ENCODE assay signal across 16 mouse cellular contexts in genomic region chr6:143592490-143592889, GRCm38 (mm10).
DNase-seq lines count a peak whose midpoint lies in the region; ATAC-seq and TF ChIP-seq lines count a peak whose summit lies in the region.
"Had no signal": no experiment of that assay in that cellular context is flagged by ENCODE, and none has a peak within 500 bp of the region (broad histone marks: within the 10 kb centered on the region; RNA-seq: fewer than 3 reads in every experiment).

No protein-coding gene starts in this region.

- no peak overlapping the region for H3K4me2 ChIP-seq in midbrain, embryonic 14.5 days (ENCODE audit: low read length)
- H3K4me2 ChIP-seq in midbrain, embryonic 13.5 days (replicated peaks): no peak overlapping the region
- H3K4me2 ChIP-seq: liver, embryonic 15.5 days; neural tube, embryonic 15.5 days had no signal

- no peak overlapping the region for H3K9ac ChIP-seq in midbrain, embryonic 14.5 days (replicated peaks; ENCODE audit: low read length)
- H3K9ac ChIP-seq in midbrain, embryonic 13.5 days (replicated peaks): no peak overlapping the region
- no peak overlapping the region for H3K9ac ChIP-seq in MEL (ENCODE audit: control insufficient read depth, low read depth, low read length, poor library complexity, severe bottlenecking)
- H3K9ac ChIP-seq: liver, embryonic 15.5 days; neural tube, embryonic 15.5 days had no signal

- no peak overlapping the region for H3K27ac ChIP-seq in midbrain, embryonic 14.5 days (replicated peaks; ENCODE audit: low read depth, low read length)
- no peak overlapping the region for H3K27ac ChIP-seq in midbrain, embryonic 13.5 days
- no peak overlapping the region for H3K27ac ChIP-seq in MEL (ENCODE audit: control insufficient read depth, low read depth, low read length)
- H3K27ac ChIP-seq: embryonic facial prominence, embryonic 10.5 days; liver, embryonic 15.5 days; neural tube, embryonic 15.5 days had no signal

- TF ChIP-seq EP300 in MEL (IDR thresholded peaks at IDR 0.05; ENCODE audit: low read depth in 1 of 2, low read length in 2 of 2): no peak

- no peaks in the 10 kb centered on the region for H3K4me1 ChIP-seq in midbrain, embryonic 14.5 days (ENCODE audit: control insufficient read depth, insufficient read depth, low read length)
- no peaks in the 10 kb centered on the region for H3K4me1 ChIP-seq in midbrain, embryonic 13.5 days (replicated peaks)
- H3K4me1 ChIP-seq in MEL (ENCODE audit: control insufficient read depth in 1 of 2, insufficient read depth in 2 of 2, low read length in 2 of 2): no peaks in the 10 kb centered on the region
- H3K4me1 ChIP-seq: embryonic facial prominence, embryonic 10.5 days; liver, embryonic 15.5 days; neural tube, embryonic 15.5 days had no signal

- H3K4me3 ChIP-seq in midbrain, embryonic 14.5 days (replicated peaks; ENCODE audit: low read depth, low read length): no peak overlapping the region
- H3K4me3 ChIP-seq in midbrain, embryonic 13.5 days (replicated peaks): no peak overlapping the region
- H3K4me3 ChIP-seq in MEL (ENCODE audit: control insufficient read depth in 1 of 2, insufficient read depth in 1 of 2, low read depth in 2 of 2, low read length in 2 of 2): no peak overlapping the region
- H3K4me3 ChIP-seq: embryonic facial prominence, embryonic 10.5 days; liver, embryonic 15.5 days; neural tube, embryonic 15.5 days had no signal

- TF ChIP-seq POLR2A in MEL (IDR thresholded peaks at IDR 0.05; ENCODE audit: control insufficient read depth in 1 of 2, insufficient read depth in 1 of 2, low read depth in 1 of 2, low read length in 2 of 2, poor library complexity in 1 of 2): no peak

- no peaks in the 10 kb centered on the region for H3K9me3 ChIP-seq in midbrain, embryonic 14.5 days (ENCODE audit: control insufficient read depth, low read length)
- H3K9me3 ChIP-seq in midbrain, embryonic 13.5 days: no peaks in the 10 kb centered on the region
- no peaks in the 10 kb centered on the region for H3K9me3 ChIP-seq in MEL (replicated peaks; ENCODE audit: insufficient read depth, low read length)
- H3K9me3 ChIP-seq: embryonic facial prominence, embryonic 10.5 days; liver, embryonic 15.5 days; neural tube, embryonic 15.5 days had no signal

- DNase-seq in kidney, postnatal 10 days: peak; percentile 20
- no peak for DNase-seq in kidney, adult 9 months
- peak; percentile 31 for DNase-seq in midbrain, embryonic 14.5 days
- DNase-seq in MEL (ENCODE audit: low read depth, low spot score): peak; percentile 6
- DNase-seq in adrenal gland, adult 2 months: no peak
- DNase-seq: cerebellum, adult 8-10 months; heart, postnatal 10 days; right cerebral cortex, postnatal 14 days had no signal

- no peaks in the 10 kb centered on the region for H3K79me2 ChIP-seq in MEL (ENCODE audit: control insufficient read depth, insufficient read depth, low read length, poor library complexity)

- WGBS in midbrain, embryonic 14.5 days: 93% methylated on average over 3 of the region's 3 CpGs
- 89% methylated on average over 3 of the region's 3 CpGs for WGBS in midbrain, embryonic 13.5 days

- H3K36me3 ChIP-seq in midbrain, embryonic 14.5 days (ENCODE audit: control insufficient read depth, insufficient read depth, low read length): no peaks in the 10 kb centered on the region
- no peaks in the 10 kb centered on the region for H3K36me3 ChIP-seq in midbrain, embryonic 13.5 days
- no peaks in the 10 kb centered on the region for H3K36me3 ChIP-seq in MEL (ENCODE audit: control insufficient read depth in 1 of 2, insufficient read depth in 2 of 2, low read length in 2 of 2)
- H3K36me3 ChIP-seq: embryonic facial prominence, embryonic 10.5 days; liver, embryonic 15.5 days; neural tube, embryonic 15.5 days had no signal

- no peak for ATAC-seq in midbrain, embryonic 14.5 days (ENCODE audit: low FRiP score, low TSS enrichment)
- ATAC-seq in midbrain, embryonic 13.5 days: no peak
- ATAC-seq in megakaryocyte progenitor cell, adult 5-6 weeks (replicated peaks; ENCODE audit: poor library complexity): peak; percentile 46; the same call in 1 of the 2 replicates
- ATAC-seq: activated CD4-positive, CD25-positive, alpha-beta regulatory T cell, adult 4 months; inflammation-experienced regulatory T-cells, adult 6 months; midbrain, embryonic 16.5 days had no signal

- H3K27me3 ChIP-seq in midbrain, embryonic 14.5 days (ENCODE audit: control insufficient read depth, insufficient read depth, low read length): no peaks in the 10 kb centered on the region
- no peaks in the 10 kb centered on the region for H3K27me3 ChIP-seq in midbrain, embryonic 13.5 days
- H3K27me3 ChIP-seq in MEL (ENCODE audit: control insufficient read depth in 1 of 2, insufficient read depth in 2 of 2, low read length in 2 of 2): no peaks in the 10 kb centered on the region
- H3K27me3 ChIP-seq: liver, embryonic 15.5 days; neural tube, embryonic 15.5 days had no signal

- TF ChIP-seq RAD21 in MEL (IDR thresholded peaks at IDR 0.05; ENCODE audit: low read depth, low read length): no peak; the same call in 1 of the 2 replicates

- peak in 1 of 3 experiments; percentile 14; a peak in 1 of 6 replicates for TF ChIP-seq CTCF in MEL (IDR thresholded peaks at IDR 0.05 in 2 of 3, conservative IDR thresholded peaks at IDR 0.05 in 1 of 3; ENCODE audit: control insufficient read depth in 1 of 3, insufficient read depth in 1 of 3, low read depth in 2 of 3, low read length in 3 of 3, poor library complexity in 1 of 3, severe bottlenecking in 1 of 3)

TF ChIP-seq in MEL, 35 proteins besides CTCF, POLR2A, EP300 and RAD21:
- TF ChIP-seq MEF2A (IDR thresholded peaks at IDR 0.05; ENCODE audit: extremely low read depth, insufficient replicate concordance, low read depth, low read length, poor library complexity, severe bottlenecking): no peak
- TF ChIP-seq KAT2A (conservative IDR thresholded peaks at IDR 0.05; ENCODE audit: low read depth, low read length): no peak
- TF ChIP-seq USF2 (IDR thresholded peaks at IDR 0.05; ENCODE audit: borderline replicate concordance in 1 of 2, insufficient read depth in 1 of 2, low read depth in 1 of 2, low read length in 2 of 2): no peak
- no peak for TF ChIP-seq MAZ (IDR thresholded peaks at IDR 0.05; ENCODE audit: low read depth, low read length)
- TF ChIP-seq SMC3 (IDR thresholded peaks at IDR 0.05; ENCODE audit: low read depth, low read length): peak; percentile 40
- TF ChIP-seq ZKSCAN1 (IDR thresholded peaks at IDR 0.05; ENCODE audit: low read depth, low read length): no peak
- TF ChIP-seq NRF1 (IDR thresholded peaks at IDR 0.05; ENCODE audit: insufficient read depth, low read depth, low read length, poor library complexity, severe bottlenecking): no peak
- TF ChIP-seq ETS1 (IDR thresholded peaks at IDR 0.05; ENCODE audit: low read depth, low read length): no peak
- no peak for TF ChIP-seq USF1 (IDR thresholded peaks at IDR 0.05; ENCODE audit: low read depth, low read length)

Comparison
In these comparisons a context has a peak if more than half of its experiments do, and no peak if none do; other contexts are left out.
1. DNase-seq: peak in kidney, postnatal 10 days (single experiment), midbrain, embryonic 14.5 days (single experiment) and MEL (single experiment); none in kidney, adult 9 months (single experiment) and adrenal gland, adult 2 months (single experiment).